Mouse (Mus musculus) kidney, postnatal 14 days (tissue): ENCODE results near the gene Gm49396.

Experiments
- DNase-seq: peaks from one replicate; pipeline ENCODE4 v3.0.0; 2022; ENCODE audit warnings: mixed read lengths

The Gm49396 gene

GRCm38 (mm10) chr7:30563117-30563905, at the start of gene Gm49396, which contains the start of the genes U2af1l4 and Psenen:
Gene Gm49396, plus strand, starts transcription at chr7:30563344.
Gene U2af1l4, plus strand, starts transcription at chr7:30563301.
Gene Psenen, minus strand, starts transcription at chr7:30563627.
- peak; percentile 98 for DNase-seq

GRCm38 (mm10) chr7:30515003-30515760, 48.0 kb upstream of the Gm49396 start:
- DNase-seq, result peak; percentile 31

GRCm38 (mm10) chr7:30518325-30518724, 44.8 kb upstream of the Gm49396 start:
- DNase-seq, result no peak

- DNase-seq, result peak; percentile 44
Observed at GRCm38 (mm10) chr7:30520396-30520795, 42.7 kb upstream of the Gm49396 start.

- no peak for DNase-seq
Observed at GRCm38 (mm10) chr7:30520856-30521255, 42.3 kb upstream of the Gm49396 start.

- no peak for DNase-seq
Observed at GRCm38 (mm10) chr7:30522871-30523270, 40.3 kb upstream of the Gm49396 start.

GRCm38 (mm10) chr7:30524487-30524886, 38.7 kb upstream of the Gm49396 start:
- no peak for DNase-seq

- no peak for DNase-seq
Observed at GRCm38 (mm10) chr7:30525954-30526353, 37.2 kb upstream of the Gm49396 start.

GRCm38 (mm10) chr7:30526399-30526798, 36.7 kb upstream of the Gm49396 start:
- DNase-seq, result no peak

GRCm38 (mm10) chr7:30526981-30527380, 36.2 kb upstream of the Gm49396 start:
- DNase-seq, result no peak

- DNase-seq, result no peak
Observed at GRCm38 (mm10) chr7:30531291-30531815, 31.8 kb upstream of the Gm49396 start.

GRCm38 (mm10) chr7:30532931-30533330, 30.2 kb upstream of the Gm49396 start:
- DNase-seq, result peak; percentile 80

- DNase-seq, result no peak
Observed at GRCm38 (mm10) chr7:30533941-30534632, 29.1 kb upstream of the Gm49396 start.

- DNase-seq, result peak; percentile 98
Observed at GRCm38 (mm10) chr7:30534633-30535577, 28.2 kb upstream of the Gm49396 start, which contains the start of gene Arhgap33. Gene Arhgap33, minus strand, starts transcription at chr7:30535060.

- DNase-seq, result no peak
Observed at GRCm38 (mm10) chr7:30540572-30540971, 22.6 kb upstream of the Gm49396 start.

GRCm38 (mm10) chr7:30544327-30544726, 18.8 kb upstream of the Gm49396 start:
- DNase-seq, result no peak

GRCm38 (mm10) chr7:30549880-30550279, 13.3 kb upstream of the Gm49396 start:
- no peak for DNase-seq

- DNase-seq, result no peak
Observed at GRCm38 (mm10) chr7:30550603-30551002, 12.5 kb upstream of the Gm49396 start.

GRCm38 (mm10) chr7:30551445-30552101, 11.6 kb upstream of the Gm49396 start:
- DNase-seq, result no peak

- peak; percentile 98 for DNase-seq
Observed at GRCm38 (mm10) chr7:30552102-30553020, 10.8 kb upstream of the Gm49396 start, which contains the start of the genes Hspb6 and Proser3. Gene Hspb6, plus strand, starts transcription at chr7:30552178. Gene Proser3, minus strand, starts transcription at chr7:30552299.
